Mouse (Mus musculus) MEL (cell line): ENCODE data around the gene Naa38.

Experiments used
- MEF2A ChIP-seq: IDR thresholded peaks from 2 replicates; pipeline ENCODE4 v1.6.1; 2014; ENCODE audit warnings: low read depth, mild to moderate bottlenecking, inconsistent platforms, low read length, improper control_type of control experiment; ENCODE audit not compliant: poor library complexity, insufficient replicate concordance, severe bottlenecking; ENCODE audit errors: extremely low read depth
- POLR2A ChIP-seq, 2 experiments: IDR thresholded peaks; 2 replicates each; pipeline ENCODE4 v1.6.1; 2011 to 2012; ENCODE audit warnings: low read length in 2 of 2, mild to moderate bottlenecking in 2 of 2, control low read depth in 1 of 2, improper control_type of control experiment in 1 of 2, low read depth in 1 of 2, moderate library complexity in 1 of 2; ENCODE audit not compliant: control insufficient read depth in 1 of 2, insufficient read depth in 1 of 2, poor library complexity in 1 of 2
- POLR2AphosphoS2 ChIP-seq: IDR thresholded peaks from 2 replicates; pipeline ENCODE4 v1.6.1; 2011; ENCODE audit warnings: low read length, improper control_type of control experiment
- TCF12 ChIP-seq: IDR thresholded peaks from 2 replicates; pipeline ENCODE4 v1.6.1; 2014; ENCODE audit warnings: low read depth, mild to moderate bottlenecking, inconsistent platforms, low read length, improper control_type of control experiment, moderate library complexity
- ZNF384 ChIP-seq: IDR thresholded peaks from 2 replicates; pipeline ENCODE4 v1.6.1; 2012; ENCODE audit warnings: low read depth, mild to moderate bottlenecking, inconsistent platforms, low read length, improper control_type of control experiment

GRCm38 (mm10) chr11:69367616-69368355 is 27.5 kb upstream of the Naa38 start:
- no peak for TF ChIP-seq ZNF384
- no peak for TF ChIP-seq TCF12
- TF ChIP-seq POLR2A (IDR thresholded peaks at IDR 0.05; ENCODE audit: control insufficient read depth in 1 of 2, insufficient read depth in 1 of 2, low read depth in 1 of 2, low read length in 2 of 2, poor library complexity in 1 of 2) = no peak
- TF ChIP-seq MEF2A = no peak
- no peak for TF ChIP-seq POLR2AphosphoS2
